Mouse (Mus musculus): ENCODE measurements at regions not wholly inside any gene's neighbourhood (a gene's known extent, or its start where the extent isn't known, plus 50 kb on each side); places are given as distances from the start of the nearest gene placed in this dataset.

- DNase-seq (ENCODE audit: low spot score in 2 of 2): no peak
- intact Hi-C loops (cut with DNase I): no loop called here
Observed at GRCm38 (mm10) chr13:51227836-51228235, 57.0 kb downstream of the Nxnl2 start.

GRCm38 (mm10) chr13:51228862-51229770 is 58.3 kb downstream of the Nxnl2 start:
- intact Hi-C loops (cut with DNase I): no loop called here
- peak in 1 of 2 experiments; percentile 27 for DNase-seq (ENCODE audit: low spot score in 2 of 2)

GRCm38 (mm10) chr13:51229862-51230261 is 59.0 kb downstream of the Nxnl2 start:
- DNase-seq (ENCODE audit: low spot score in 2 of 2): no peak
- intact Hi-C loops (cut with DNase I): no loop called here

- intact Hi-C loops (cut with DNase I): no loop called here
- no peak for DNase-seq (ENCODE audit: low spot score in 2 of 2)
Observed at GRCm38 (mm10) chr13:51231586-51231985, 60.8 kb downstream of the Nxnl2 start.

- intact Hi-C loops (cut with DNase I): no loop called here
- no peak for DNase-seq (ENCODE audit: low spot score in 2 of 2)
Observed at GRCm38 (mm10) chr13:51247378-51247777, 76.6 kb downstream of the Nxnl2 start.

GRCm38 (mm10) chr13:51253371-51253770 is 82.5 kb downstream of the Nxnl2 start:
- intact Hi-C loops (cut with DNase I): no loop called here
- no peak for DNase-seq (ENCODE audit: low spot score in 2 of 2)

GRCm38 (mm10) chr13:51255688-51256087 is 84.9 kb downstream of the Nxnl2 start:
- intact Hi-C loops (cut with DNase I): no loop called here
- DNase-seq (ENCODE audit: low spot score in 2 of 2): no peak

- no peak for DNase-seq (ENCODE audit: low spot score in 2 of 2)
- intact Hi-C loops (cut with DNase I): no loop called here
Observed at GRCm38 (mm10) chr13:51258752-51259721, 88.2 kb downstream of the Nxnl2 start.

- peak; percentile 42 to 64 for DNase-seq (ENCODE audit: low spot score in 2 of 2)
- intact Hi-C loops (cut with DNase I): no loop called here
Observed at GRCm38 (mm10) chr13:51261619-51262018, 90.8 kb downstream of the Nxnl2 start.

- intact Hi-C loops (cut with DNase I): no loop called here
- no peak for DNase-seq (ENCODE audit: low spot score in 2 of 2)
Observed at GRCm38 (mm10) chr13:51272786-51273185, 102.0 kb downstream of the Nxnl2 start.

- DNase-seq (ENCODE audit: low spot score in 2 of 2): no peak
- intact Hi-C loops (cut with DNase I): loop anchor here (1.0 kb wide), 1 partner anchor 14 kb away; no protein-coding TSS in a partner anchor
Observed at GRCm38 (mm10) chr13:51274639-51275038, 103.8 kb downstream of the Nxnl2 start.

- intact Hi-C loops (cut with DNase I): no loop called here
- no peak for DNase-seq (ENCODE audit: low spot score in 2 of 2)
Observed at GRCm38 (mm10) chr13:51276601-51277000, 105.8 kb downstream of the Nxnl2 start.

- intact Hi-C loops (cut with DNase I): no loop called here
Observed at GRCm38 (mm10) chr13:51277515-51277914, 106.7 kb downstream of the Nxnl2 start.

GRCm38 (mm10) chr13:51279642-51280387 is 109.0 kb downstream of the Nxnl2 start:
- no peak for DNase-seq (ENCODE audit: low spot score in 2 of 2)
- intact Hi-C loops (cut with DNase I): no loop called here

More at GRCm38 (mm10) chr13:51277515-51277914, 106.7 kb downstream of the Nxnl2 start:
- DNase-seq (ENCODE audit: low spot score in 2 of 2): no peak

- intact Hi-C loops (cut with DNase I): no loop called here
- DNase-seq (ENCODE audit: low spot score in 2 of 2): no peak
Observed at GRCm38 (mm10) chr13:51280388-51280753, 109.5 kb downstream of the Nxnl2 start.

GRCm38 (mm10) chr13:51284679-51285078 is 113.9 kb downstream of the Nxnl2 start:
- DNase-seq (ENCODE audit: low spot score in 2 of 2): no peak
- intact Hi-C loops (cut with DNase I): loop anchor here (5.0 kb wide), 1 partner anchor 118 kb away; no protein-coding TSS in a partner anchor

GRCm38 (mm10) chr13:51289442-51289841 is 118.6 kb downstream of the Nxnl2 start:
- intact Hi-C loops (cut with DNase I): loop anchor here (5.0 kb wide), 1 partner anchor 113 kb away; no protein-coding TSS in a partner anchor
- DNase-seq (ENCODE audit: low spot score in 2 of 2): peak in 1 of 2 experiments; percentile 7

GRCm38 (mm10) chr13:51290021-51290424 is 118.4 kb upstream of the S1pr3 start:
- peak; percentile 54 to 55 for DNase-seq (ENCODE audit: low spot score in 2 of 2)
- intact Hi-C loops (cut with DNase I): no loop called here

- intact Hi-C loops (cut with DNase I): no loop called here
- DNase-seq (ENCODE audit: low spot score in 2 of 2): peak; percentile 35 to 36
Observed at GRCm38 (mm10) chr13:51290926-51291325, 117.5 kb upstream of the S1pr3 start.

All from left cerebral cortex, postnatal 14 days (tissue).